Mouse (Mus musculus): ENCODE data around the gene Evi5l.

Gene Evi5l

GRCm38 (mm10) chr8:4201321-4201720 is 35.0 kb downstream of the Evi5l start:
- no peak for DNase-seq (ENCODE audit: extremely low read depth, insufficient read length, low spot score)

GRCm38 (mm10) chr8:4205246-4206123 is 39.1 kb downstream of the Evi5l start:
- no peak for DNase-seq (ENCODE audit: extremely low read depth, insufficient read length, low spot score)

GRCm38 (mm10) chr8:4206182-4207015 is 40.0 kb downstream of the Evi5l start:
- DNase-seq (ENCODE audit: extremely low read depth, insufficient read length, low spot score), result no peak

- no peak for DNase-seq (ENCODE audit: extremely low read depth, insufficient read length, low spot score)
Measured at GRCm38 (mm10) chr8:4207016-4207350, 40.6 kb downstream of the Evi5l start.

- DNase-seq (ENCODE audit: extremely low read depth, insufficient read length, low spot score), result no peak
Measured at GRCm38 (mm10) chr8:4211097-4211496, 44.7 kb downstream of the Evi5l start.

- DNase-seq (ENCODE audit: extremely low read depth, insufficient read length, low spot score), result no peak
Measured at GRCm38 (mm10) chr8:4212809-4213209, 46.4 kb downstream of the Evi5l start.

GRCm38 (mm10) chr8:4213210-4214005 is 47.0 kb downstream of the Evi5l start:
- DNase-seq (ENCODE audit: extremely low read depth, insufficient read length, low spot score), result peak; percentile 62

- DNase-seq (ENCODE audit: extremely low read depth, insufficient read length, low spot score), result peak; percentile 66
Measured at GRCm38 (mm10) chr8:4214006-4214980, 47.9 kb downstream of the Evi5l start.

- DNase-seq (ENCODE audit: extremely low read depth, insufficient read length, low spot score), result no peak
Measured at GRCm38 (mm10) chr8:4216296-4216695, 49.9 kb downstream of the Evi5l start.

GRCm38 (mm10) chr8:4216791-4217621 is 50.6 kb downstream of the Evi5l start, which contains the start of gene Prr36:
Gene Prr36 (minus strand): TSS chr8:4217459.
- no peak for DNase-seq (ENCODE audit: extremely low read depth, insufficient read length, low spot score)

GRCm38 (mm10) chr8:4219617-4220016 is 53.2 kb downstream of the Evi5l start:
- DNase-seq (ENCODE audit: extremely low read depth, insufficient read length, low spot score), result no peak

GRCm38 (mm10) chr8:4222059-4222458 is 55.7 kb downstream of the Evi5l start:
- no peak for DNase-seq (ENCODE audit: extremely low read depth, insufficient read length, low spot score)

- no peak for DNase-seq (ENCODE audit: extremely low read depth, insufficient read length, low spot score)
Measured at GRCm38 (mm10) chr8:4226323-4226722, 60.0 kb downstream of the Evi5l start.

GRCm38 (mm10) chr8:4226739-4227347 is 60.5 kb downstream of the Evi5l start, which contains the start of gene Lrrc8e:
Gene Lrrc8e (plus strand): TSS chr8:4226827.
- DNase-seq (ENCODE audit: extremely low read depth, insufficient read length, low spot score), result peak; percentile 83

- DNase-seq (ENCODE audit: extremely low read depth, insufficient read length, low spot score), result no peak
Measured at GRCm38 (mm10) chr8:4227919-4228318, 61.6 kb downstream of the Evi5l start.

- no peak for DNase-seq (ENCODE audit: extremely low read depth, insufficient read length, low spot score)
Measured at GRCm38 (mm10) chr8:4229784-4230183, 63.4 kb downstream of the Evi5l start.

GRCm38 (mm10) chr8:4230612-4231351 is 64.4 kb downstream of the Evi5l start:
- no peak for DNase-seq (ENCODE audit: extremely low read depth, insufficient read length, low spot score)

All from 3134 (cell line).